In genomic region chr2:3327351-3327750, GRCm38 (mm10) we compare ENCODE assay signal across 10 mouse cellular contexts. TPM values are rescaled to one million over a fixed set of nuclear protein-coding genes. Genes with fewer than 3 reads are reported as not detected.
A peak's percentile ranks its signal among the peaks of the same experiment; 100 is the strongest.
DNase-seq lines count a peak whose midpoint lies in the region; ATAC-seq and TF ChIP-seq lines count a peak whose summit lies in the region.
"Had no signal": no experiment of that assay in that cellular context is flagged by ENCODE, and none has a peak within 500 bp of the region (broad histone marks: within the 10 kb centered on the region; RNA-seq: fewer than 3 reads in every experiment).

No protein-coding gene starts in this region.

- no peak overlapping the region for H3K27ac ChIP-seq in ES-E14 (ENCODE audit: insufficient read depth, low read depth, low read length, poor library complexity, severe bottlenecking)
- no peak overlapping the region for H3K27ac ChIP-seq in liver, adult 2 months (replicated peaks; ENCODE audit: insufficient read depth, low read depth, low read length)
- H3K27ac ChIP-seq: liver, embryonic 15.5 days had no signal

- WGBS in liver, adult 2 months, result 21% methylated on average over 1 of the region's 1 CpGs

- in situ Hi-C loops in ES-E14 (cut with MboI; ENCODE audit: low sequenced_read_pairs in 2 of 2, unreplicated experiment in 2 of 2), result no loop called here

- H3K4me1 ChIP-seq in ES-E14 (ENCODE audit: control insufficient read depth in 2 of 2, insufficient read depth in 2 of 2, low read length in 2 of 2, poor library complexity in 1 of 2), result 0 out of 4 replicates have a peak, but pooled peaks cover 0 to 4% of the 10 kb centered on the region in 2 experiments
- peaks cover 5% of the 10 kb centered on the region for H3K4me1 ChIP-seq in liver, adult 2 months (ENCODE audit: control insufficient read depth, insufficient read depth, low read length)

- peak; percentile 79 for TF ChIP-seq CTCF in liver, adult 2 months (IDR thresholded peaks at IDR 0.05; ENCODE audit: low read depth, low read length)

- H3K27me3 ChIP-seq in liver, adult 2 months (ENCODE audit: control insufficient read depth, insufficient read depth, low read length), result no peaks in the 10 kb centered on the region
- H3K27me3 ChIP-seq: liver, embryonic 15.5 days had no signal

- no peaks in the 10 kb centered on the region for H3K9me3 ChIP-seq in ES-E14 (ENCODE audit: control insufficient read depth, insufficient read depth, low read depth, low read length)
- H3K9me3 ChIP-seq: liver, embryonic 15.5 days had no signal

- no peak for TF ChIP-seq POLR2A in liver, adult 2 months (IDR thresholded peaks at IDR 0.05; ENCODE audit: extremely low read depth, insufficient read depth, low read length)

- H3K79me2 ChIP-seq in liver, adult 2 months (ENCODE audit: control insufficient read depth, insufficient read depth, low read length), result no peaks in the 10 kb centered on the region

- ATAC-seq in frontal cortex, adult (ENCODE audit: low TSS enrichment), result no peak

- H3K4me3 ChIP-seq in ES-E14 (ENCODE audit: insufficient read depth in 1 of 2, low read depth in 1 of 2, low read length in 2 of 2, poor library complexity in 1 of 2, severe bottlenecking in 1 of 2), result no peak overlapping the region
- no peak overlapping the region for H3K4me3 ChIP-seq in liver, adult 2 months (ENCODE audit: insufficient read depth, low read depth, low read length)
- H3K4me3 ChIP-seq: erythroblast, embryonic 14.5 days; liver, embryonic 15.5 days had no signal

- no peak overlapping the region for H3K9ac ChIP-seq in ES-E14 (ENCODE audit: insufficient read depth, low read depth, low read length, poor library complexity, severe bottlenecking)
- no peak overlapping the region for H3K9ac ChIP-seq in liver, adult 2 months (ENCODE audit: low read depth, low read length)
- H3K9ac ChIP-seq: liver, embryonic 15.5 days had no signal

- peak; percentile 53 for DNase-seq in layer of hippocampus, adult 11-12 months (ENCODE audit: low spot score)
- DNase-seq in layer of hippocampus, postnatal 36 days, result no peak
- DNase-seq in ES-E14 (ENCODE audit: low read depth, low spot score), result no peak
- DNase-seq in c-Kit-positive CD71-positive TER-119-positive erythroid progenitor cells, embryonic 14.5 days (ENCODE audit: low spot score), result peak; percentile 65
- peak; percentile 59 for DNase-seq in gastrocnemius, postnatal 10 days
- peak; percentile 48 for DNase-seq in liver, adult 2 months (ENCODE audit: extremely low read depth, low read depth, low spot score)
- DNase-seq in retina, postnatal 1 day, result peak; percentile 78

- H3K36me3 ChIP-seq in ES-E14 (ENCODE audit: control insufficient read depth, insufficient read depth, low read length, poor library complexity, severe bottlenecking), result peaks cover 24% of the 10 kb centered on the region
- peaks cover 40% of the 10 kb centered on the region for H3K36me3 ChIP-seq in liver, adult 2 months (ENCODE audit: control insufficient read depth, insufficient read depth, low read length)

TF ChIP-seq in ES-E14, 5 proteins besides CTCF, POLR2A, EP300 and RAD21:
- no peak for TF ChIP-seq ZC3H11A (IDR thresholded peaks at IDR 0.05; ENCODE audit: borderline replicate concordance, low read depth, low read length)
- TF ChIP-seq ZNF384 (IDR thresholded peaks at IDR 0.05; ENCODE audit: low read depth, low read length), result 0 out of 2 replicates have a peak, but pooled peaks have one; percentile 17
TF ChIP-seq in ES-E14: peak in this region for 1.

RNA-seq across cellular contexts. Expression of gene Rpp38, which starts 5.1 kb away (rescaled TPM):
- 10 to 100 TPM in 1 of 2 experiments, 1 to 10 TPM in 1; 8.4 to 11.9 TPM for total RNA-seq in layer of hippocampus, postnatal 36 days (2021)
- 12.0 and 20.2 TPM in 2 replicates for total RNA-seq in ES-E14 (2012; rRNA removed)
- 1 to 10 TPM; 6.2 to 9.1 TPM for total RNA-seq in gastrocnemius, postnatal 10 days (2021)
- total RNA-seq in liver, adult 2 months (2014; rRNA removed), result 2.6 and 3.4 TPM in 2 replicates
- polyA plus RNA-seq in liver, adult 2 months (2012; rRNA removed), result 1.9 and 2.3 TPM in 2 replicates

RNA-seq across cellular contexts. Expression of gene Acbd7, which starts 8.6 kb away (rescaled TPM):
- 1 to 10 TPM; 1.6 to 2.4 TPM for total RNA-seq in layer of hippocampus, postnatal 36 days (2021)
- 2.5 and 3.7 TPM in 2 replicates for total RNA-seq in ES-E14 (2012; rRNA removed)
- under 1 TPM; 0.49 to 0.93 TPM for total RNA-seq in gastrocnemius, postnatal 10 days (2021)
- not detected in 2 replicates for total RNA-seq in liver, adult 2 months (2014; rRNA removed)
- polyA plus RNA-seq in liver, adult 2 months (2012; rRNA removed), result not detected in 2 replicates
- polyA plus RNA-seq: erythroblast, embryonic 14.5 days had no signal

RNA-seq across cellular contexts. Expression of gene Nmt2, which starts 43.3 kb away (rescaled TPM):
- total RNA-seq in layer of hippocampus, postnatal 36 days (2021), result 10 to 100 TPM; 89.4 to 98.0 TPM
- total RNA-seq in ES-E14 (2012; rRNA removed), result 34.1 and 36.8 TPM in 2 replicates
- 10 to 100 TPM in 1 of 2 experiments, 1 to 10 TPM in 1; 9.9 to 14.3 TPM for total RNA-seq in gastrocnemius, postnatal 10 days (2021)
- 13.2 and 16.4 TPM in 2 replicates for total RNA-seq in liver, adult 2 months (2014; rRNA removed)
- polyA plus RNA-seq in liver, adult 2 months (2012; rRNA removed), result 5.1 and 5.4 TPM in 2 replicates

Comparison
In these comparisons a context has a peak if more than half of its experiments do, and no peak if none do; other contexts are left out.
1. DNase-seq: peak in layer of hippocampus, adult 11-12 months (single experiment), c-Kit-positive CD71-positive TER-119-positive erythroid progenitor cells, embryonic 14.5 days (single experiment), gastrocnemius, postnatal 10 days (single experiment), liver, adult 2 months (single experiment) and retina, postnatal 1 day (single experiment); none in layer of hippocampus, postnatal 36 days (0 of 2) and ES-E14 (single experiment).